Mouse (Mus musculus): ENCODE results near the gene Nxpe5. TPM values are rescaled to one million over a fixed set of nuclear protein-coding genes. Genes with fewer than 3 reads are reported as not detected.
"Not testable (repeated sequence)": the region's sequence is repeated elsewhere in the genome, so short reads cannot be mapped to it uniquely, and the experiment has no call there.

The Nxpe5 gene
- total and polyA plus RNA-seq, 2 experiments from 2014 or later = not detected

- Histone ChIP-seq H3K4me2 (ENCODE audit: low read depth) (no peak overlapping the region), H3K27ac (ENCODE audit: low read depth, low read length) (no peak overlapping the region), H3K4me1 (ENCODE audit: insufficient read depth) (no peaks in the 10 kb centered on the region), H3K36me3 (ENCODE audit: insufficient read depth) (no peaks in the 10 kb centered on the region), H3K9me3 (ENCODE audit: low read length) (no peaks in the 10 kb centered on the region), H3K4me3 (ENCODE audit: low read depth, low read length) (no peak overlapping the region), H3K27me3 (ENCODE audit: insufficient read depth, low read length) (no peaks in the 10 kb centered on the region), H3K9ac (no peak overlapping the region)
- TF ChIP-seq CTCF (IDR thresholded peaks at IDR 0.05; ENCODE audit: low read depth) = peak; percentile 61
- peak; percentile 37 for DNase-seq
- WGBS = 0% methylated on average over 1 of the region's 1 CpGs
- no peak for ATAC-seq
These were observed 26.1 kb upstream of the Nxpe5 start for GRCm38 (mm10) chr5:138199576-138199975.

DNA sequence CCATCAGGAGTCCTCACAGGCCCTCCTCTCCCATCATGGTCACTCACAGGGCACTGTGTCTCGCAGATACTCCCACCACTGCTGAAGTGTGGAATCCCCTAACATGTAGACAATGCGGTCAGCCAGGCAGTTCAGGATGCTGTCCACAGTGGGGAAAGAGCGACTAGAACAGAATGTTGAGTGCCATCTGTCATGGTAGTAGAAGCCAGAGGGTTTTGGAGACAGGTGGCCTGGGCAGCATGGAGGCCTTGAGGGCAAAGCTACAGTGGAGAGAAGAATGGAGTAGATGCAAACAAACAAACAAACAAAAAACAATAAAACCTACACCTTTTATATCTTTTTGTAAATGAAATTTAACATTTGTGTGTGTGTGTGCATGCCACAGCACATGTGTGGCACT lies 23.6 kb upstream of the Nxpe5 start:
- 80% methylated on average over 3 of the region's 3 CpGs for WGBS
- DNase-seq (no peak), ATAC-seq (no peak)
- Histone ChIP-seq H3K4me1 (ENCODE audit: insufficient read depth) (no peaks in the 10 kb centered on the region), H3K36me3 (ENCODE audit: insufficient read depth) (no peaks in the 10 kb centered on the region), H3K27ac (ENCODE audit: low read depth, low read length) (no peak overlapping the region), H3K9me3 (ENCODE audit: low read length) (no peaks in the 10 kb centered on the region), H3K4me3 (ENCODE audit: low read depth, low read length) (no peak overlapping the region), H3K27me3 (ENCODE audit: insufficient read depth, low read length) (no peaks in the 10 kb centered on the region), H3K9ac (no peak overlapping the region), H3K4me2 (ENCODE audit: low read depth) (no peak overlapping the region)
- TF ChIP-seq CTCF (IDR thresholded peaks at IDR 0.05; ENCODE audit: low read depth) = no peak

- WGBS = 83% methylated on average over 1 of the region's 1 CpGs
- ATAC-seq = no peak
- Histone ChIP-seq H3K4me1 (ENCODE audit: insufficient read depth) (no peaks in the 10 kb centered on the region), H3K27ac (ENCODE audit: low read depth, low read length) (no peak overlapping the region), H3K9ac (no peak overlapping the region), H3K36me3 (ENCODE audit: insufficient read depth) (no peaks in the 10 kb centered on the region), H3K27me3 (ENCODE audit: insufficient read depth, low read length) (no peaks in the 10 kb centered on the region), H3K4me2 (ENCODE audit: low read depth) (no peak overlapping the region), H3K9me3 (ENCODE audit: low read length) (no peaks in the 10 kb centered on the region), H3K4me3 (ENCODE audit: low read depth, low read length) (no peak overlapping the region)
- no peak for TF ChIP-seq CTCF (IDR thresholded peaks at IDR 0.05; ENCODE audit: low read depth)
- no peak for DNase-seq
These were observed 18.4 kb upstream of the Nxpe5 start for GRCm38 (mm10) chr5:138207253-138207652.

- Histone ChIP-seq H3K36me3 (ENCODE audit: insufficient read depth) (no peaks in the 10 kb centered on the region), H3K27me3 (ENCODE audit: insufficient read depth, low read length) (no peaks in the 10 kb centered on the region), H3K9ac (no peak overlapping the region), H3K4me1 (ENCODE audit: insufficient read depth) (no peaks in the 10 kb centered on the region), H3K9me3 (ENCODE audit: low read length) (no peaks in the 10 kb centered on the region), H3K4me3 (ENCODE audit: low read depth, low read length) (no peak overlapping the region), H3K27ac (ENCODE audit: low read depth, low read length) (no peak overlapping the region), H3K4me2 (ENCODE audit: low read depth) (no peak overlapping the region)
- 87% methylated on average over 4 of the region's 4 CpGs for WGBS
- DNase-seq (no peak), ATAC-seq (no peak)
- TF ChIP-seq CTCF (IDR thresholded peaks at IDR 0.05; ENCODE audit: low read depth) = no peak
These were observed 17.8 kb upstream of the Nxpe5 start for GRCm38 (mm10) chr5:138207873-138208272.

GRCm38 (mm10) chr5:138216632-138217031 lies 9.1 kb upstream of the Nxpe5 start:
- not testable (repeated sequence) for H3K4me3 ChIP-seq (ENCODE audit: low read depth, low read length); H3K4me2 ChIP-seq (ENCODE audit: low read depth); ATAC-seq; H3K9me3 ChIP-seq (ENCODE audit: low read length); H3K27me3 ChIP-seq (ENCODE audit: insufficient read depth, low read length); H3K36me3 ChIP-seq (ENCODE audit: insufficient read depth); H3K27ac ChIP-seq (ENCODE audit: low read depth, low read length); H3K4me1 ChIP-seq (ENCODE audit: insufficient read depth); DNase-seq; H3K9ac ChIP-seq
- 95% methylated on average over 13 of the region's 13 CpGs for WGBS

- H3K27ac ChIP-seq (ENCODE audit: low read depth, low read length) = no peak overlapping the region
- H3K4me3 ChIP-seq (ENCODE audit: low read depth, low read length) = no peak overlapping the region
- 63% methylated on average over 2 of the region's 2 CpGs for WGBS
- no peak overlapping the region for H3K4me2 ChIP-seq (ENCODE audit: low read depth)
- no peaks in the 10 kb centered on the region for H3K4me1 ChIP-seq (ENCODE audit: insufficient read depth)
- H3K9ac ChIP-seq = no peak overlapping the region
- no peaks in the 10 kb centered on the region for H3K27me3 ChIP-seq (ENCODE audit: insufficient read depth, low read length)
- no peaks in the 10 kb centered on the region for H3K36me3 ChIP-seq (ENCODE audit: insufficient read depth)
- ATAC-seq (no peak), DNase-seq (no peak)
- H3K9me3 ChIP-seq (ENCODE audit: low read length) = 0 out of 2 replicates have a peak, but pooled peaks cover 2% of the 10 kb centered on the region
- no peak for TF ChIP-seq CTCF (IDR thresholded peaks at IDR 0.05; ENCODE audit: low read depth)
These were observed 5.8 kb upstream of the Nxpe5 start for GRCm38 (mm10) chr5:138219864-138220263.

GRCm38 (mm10) chr5:138222111-138222510 lies 3.6 kb upstream of the Nxpe5 start:
- WGBS = 24% methylated on average over 4 of the region's 4 CpGs

DNA sequence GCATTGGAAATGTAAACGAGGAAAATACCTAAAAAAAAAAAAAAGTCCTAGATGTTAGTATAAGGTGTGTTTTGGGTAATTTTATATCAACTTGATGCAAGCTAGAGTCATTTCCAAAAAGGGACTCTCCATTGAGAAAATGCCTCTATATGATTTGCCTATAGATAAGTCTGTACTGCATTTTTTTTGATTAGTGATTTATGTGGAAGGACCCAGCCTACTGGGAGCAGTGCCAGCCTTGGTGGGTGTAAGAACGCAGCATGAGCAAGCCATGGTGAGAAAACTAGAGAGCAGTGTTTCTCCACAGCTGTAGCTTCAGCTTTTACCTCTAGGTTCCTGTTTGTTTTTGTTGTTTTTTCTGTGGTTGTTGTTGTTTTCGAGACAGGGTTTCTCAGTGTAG lies 2.4 kb upstream of the Nxpe5 start:
- Histone ChIP-seq H3K4me1 (ENCODE audit: insufficient read depth) (no peaks in the 10 kb centered on the region), H3K27ac (ENCODE audit: low read depth, low read length) (no peak overlapping the region), H3K9ac (no peak overlapping the region), H3K9me3 (ENCODE audit: low read length) (no peaks in the 10 kb centered on the region), H3K4me2 (ENCODE audit: low read depth) (no peak overlapping the region), H3K36me3 (ENCODE audit: insufficient read depth) (no peaks in the 10 kb centered on the region), H3K27me3 (ENCODE audit: insufficient read depth, low read length) (no peaks in the 10 kb centered on the region), H3K4me3 (ENCODE audit: low read depth, low read length) (no peak overlapping the region)
- no peak for ATAC-seq
- no peak for DNase-seq
- no peak for TF ChIP-seq CTCF (IDR thresholded peaks at IDR 0.05; ENCODE audit: low read depth)
- WGBS = 56% methylated on average over 3 of the region's 3 CpGs

More at GRCm38 (mm10) chr5:138222111-138222510, 3.6 kb upstream of the Nxpe5 start:
- H3K4me2 ChIP-seq (ENCODE audit: low read depth) = no peak overlapping the region
- H3K9ac ChIP-seq = no peak overlapping the region
- H3K4me3 ChIP-seq (ENCODE audit: low read depth, low read length) = no peak overlapping the region
- no peak overlapping the region for H3K27ac ChIP-seq (ENCODE audit: low read depth, low read length)
- no peaks in the 10 kb centered on the region for H3K4me1 ChIP-seq (ENCODE audit: insufficient read depth)
- DNase-seq (peak; percentile 78), ATAC-seq (0 out of 2 replicates have a peak, but pooled peaks have one; percentile 34)
- no peaks in the 10 kb centered on the region for H3K36me3 ChIP-seq (ENCODE audit: insufficient read depth)
- H3K27me3 ChIP-seq (ENCODE audit: insufficient read depth, low read length) = no peaks in the 10 kb centered on the region
- 0 out of 2 replicates have a peak, but pooled peaks cover 2% of the 10 kb centered on the region for H3K9me3 ChIP-seq (ENCODE audit: low read length)
- peak; percentile 83 for TF ChIP-seq CTCF (IDR thresholded peaks at IDR 0.05; ENCODE audit: low read depth)

Data from forebrain, postnatal 0 days (tissue).